ENCODE assay signal across 28 mouse cellular contexts in genomic region chr11:81847773-81848490, GRCm38 (mm10). TPM values are rescaled to one million over a fixed set of nuclear protein-coding genes. Genes with fewer than 3 reads are reported as not detected.
DNase-seq lines count a peak whose midpoint lies in the region; ATAC-seq lines count a peak whose summit lies in the region.
"Had no signal": no experiment of that assay in that cellular context is flagged by ENCODE, and none has a peak within 500 bp of the region (broad histone marks: within the 10 kb centered on the region; RNA-seq: fewer than 3 reads in every experiment).

No protein-coding gene starts in this region.

- 0 out of 2 replicates have a peak, but pooled peaks have one; percentile 16 for ATAC-seq in kidney, embryonic 14.5 days (ENCODE audit: low FRiP score, low TSS enrichment)
- peak; percentile 36; the same call in 1 of the 2 replicates for ATAC-seq in common myeloid progenitor, adult 5-6 weeks (replicated peaks; ENCODE audit: low read depth, poor library complexity, severe bottlenecking)
- ATAC-seq: activated CD4-positive, CD25-positive, alpha-beta regulatory T cell, adult 4 months; forebrain, embryonic 14.5 days; forebrain, postnatal 0 days; hindbrain, embryonic 16.5 days had no signal

- H3K4me3 ChIP-seq in kidney, embryonic 14.5 days (ENCODE audit: low read length), result no peak overlapping the region
- H3K4me3 ChIP-seq: embryonic facial prominence, embryonic 12.5 days; embryonic facial prominence, embryonic 15.5 days; heart, adult 2 months; hindbrain, embryonic 10.5 days; hindbrain, embryonic 13.5 days had no signal

- no peaks in the 10 kb centered on the region for H3K36me3 ChIP-seq in kidney, embryonic 14.5 days (ENCODE audit: control insufficient read depth, insufficient read depth, low read length)
- H3K36me3 ChIP-seq in splenic B cell, adult 2 months (ENCODE audit: control insufficient read depth, insufficient read depth, low read length, poor library complexity, severe bottlenecking), result no peaks in the 10 kb centered on the region
- H3K36me3 ChIP-seq: embryonic facial prominence, embryonic 12.5 days; embryonic facial prominence, embryonic 15.5 days; hindbrain, embryonic 10.5 days; hindbrain, embryonic 13.5 days had no signal

- no peaks in the 10 kb centered on the region for H3K4me1 ChIP-seq in kidney, embryonic 14.5 days (ENCODE audit: control insufficient read depth, insufficient read depth, low read length)
- H3K4me1 ChIP-seq: embryonic facial prominence, embryonic 12.5 days had no signal

- WGBS in kidney, embryonic 14.5 days, result 13% methylated on average over 1 of the region's 1 CpGs

- no peak overlapping the region for H3K4me2 ChIP-seq in kidney, embryonic 14.5 days (replicated peaks; ENCODE audit: low read depth, low read length)
- H3K4me2 ChIP-seq: embryonic facial prominence, embryonic 12.5 days; embryonic facial prominence, embryonic 15.5 days; heart, embryonic 11.5 days; hindbrain, embryonic 13.5 days had no signal

- no peak for DNase-seq in kidney, adult 11 months
- peak; percentile 91 for DNase-seq in A20 (ENCODE audit: low read depth, low spot score)
- peak; percentile 42 for DNase-seq in splenic B cell, adult 2 months (ENCODE audit: low read depth, low spot score)
- no peak for DNase-seq in thymus, postnatal 25 days
- no peak for DNase-seq in cerebellum, adult 18-20 months
- DNase-seq: adrenal gland, adult 8-10 months; adrenal gland, postnatal 25 days; cerebellum, adult 11-12 months; cerebellum, adult 9-10 months; cerebellum, postnatal 14 days; forebrain, postnatal 0 days; gastrocnemius, postnatal 25 days; heart, adult 2 months had no signal

- no peak overlapping the region for H3K9ac ChIP-seq in kidney, embryonic 14.5 days (ENCODE audit: low read depth, low read length)
- H3K9ac ChIP-seq: embryonic facial prominence, embryonic 12.5 days; embryonic facial prominence, embryonic 15.5 days; forebrain, postnatal 0 days; hindbrain, embryonic 13.5 days had no signal

- no peaks in the 10 kb centered on the region for H3K27me3 ChIP-seq in kidney, embryonic 14.5 days (ENCODE audit: control insufficient read depth, insufficient read depth, low read length)
- H3K27me3 ChIP-seq in splenic B cell, adult 2 months (ENCODE audit: control insufficient read depth, insufficient read depth, low read length, poor library complexity, severe bottlenecking), result no peaks in the 10 kb centered on the region
- H3K27me3 ChIP-seq: embryonic facial prominence, embryonic 12.5 days; embryonic facial prominence, embryonic 15.5 days; hindbrain, embryonic 13.5 days had no signal

- no peaks in the 10 kb centered on the region for H3K9me3 ChIP-seq in kidney, embryonic 14.5 days (ENCODE audit: control insufficient read depth, low read length)
- H3K9me3 ChIP-seq: embryonic facial prominence, embryonic 12.5 days; embryonic facial prominence, embryonic 15.5 days; hindbrain, embryonic 10.5 days; hindbrain, embryonic 13.5 days had no signal

- no peak overlapping the region for H3K27ac ChIP-seq in kidney, embryonic 14.5 days (ENCODE audit: low read depth, low read length)
- H3K27ac ChIP-seq: embryonic facial prominence, embryonic 12.5 days; embryonic facial prominence, embryonic 15.5 days; heart, adult 2 months; hindbrain, embryonic 10.5 days; hindbrain, embryonic 13.5 days had no signal

RNA-seq across cellular contexts. Expression of gene 5530401A14Rik, which starts 12.5 kb away (rescaled TPM):
- polyA plus RNA-seq in kidney, embryonic 14.5 days (2014; fragmentation: Nextera tagmentation; extraction: Ambion mirVana), result not detected in 2 replicates
- total RNA-seq in common myeloid progenitor, adult 5-6 weeks (2017), result not detected in 2 replicates
- total RNA-seq: ES-E14; forebrain, postnatal 0 days had no signal
- polyA plus RNA-seq: forebrain, embryonic 11.5 days; gonadal fat pad, adult 2 months; heart, adult 2 months; heart, embryonic 14.5 days; heart, postnatal 0 days had no signal

Comparison
In these comparisons a context has a peak if more than half of its experiments do, and no peak if none do; other contexts are left out.
1. DNase-seq: peak in A20 (single experiment) and splenic B cell, adult 2 months (single experiment); none in kidney, adult 11 months (single experiment), thymus, postnatal 25 days (single experiment) and cerebellum, adult 18-20 months (0 of 2).